Mouse (Mus musculus) hindbrain, embryonic 10.5 days (tissue): ENCODE measurements at regions not wholly inside any gene's neighbourhood (a gene's known extent, or its start where the extent isn't known, plus 50 kb on each side); places are given as distances from the start of the nearest gene placed in this dataset.

Experiments used
- DNase-seq: peaks from one replicate; pipeline ENCODE4 v3.0.0-alpha.2; 2017; ENCODE audit warnings: low spot score
- H3K27ac ChIP-seq: fragments of 300-500 bp; sonication (generic); 2 replicates; pipeline ENCODE4 v1.5.1; 2016; ENCODE audit warnings: mild to moderate bottlenecking, moderate library complexity
- H3K27me3 ChIP-seq: fragments of 300-500 bp; sonication (generic); 2 replicates; pipeline ENCODE4 v1.6.1; 2016; ENCODE audit warnings: mild to moderate bottlenecking; ENCODE audit not compliant: poor library complexity, insufficient read depth, severe bottlenecking
- H3K36me3 ChIP-seq: fragments of 300-500 bp; sonication (generic); 2 replicates; pipeline ENCODE4 v1.6.1; 2016; ENCODE audit warnings: mild to moderate bottlenecking, moderate library complexity
- H3K4me1 ChIP-seq: fragments of 300-500 bp; sonication (generic); replicated peaks from 2 replicates; pipeline ENCODE4 v1.6.1; 2016; ENCODE audit warnings: mild to moderate bottlenecking
- H3K4me3 ChIP-seq: fragments of 300-500 bp; sonication (generic); 2 replicates; pipeline ENCODE4 v1.5.1; 2016; ENCODE audit warnings: mild to moderate bottlenecking, moderate library complexity
- H3K9me3 ChIP-seq: fragments of 300-500 bp; sonication (generic); 2 replicates; pipeline ENCODE4 v1.6.1; 2016; ENCODE audit warnings: mild to moderate bottlenecking, moderate library complexity
- WGBS: fragments of 180-500 bp; shearing (Covaris S2); methylation state at CpG from one replicate; pipeline ENCODE4 v1.1.7; 2016; 5-methylcytosine and 5-hydroxymethylcytosine counted together

DNA sequence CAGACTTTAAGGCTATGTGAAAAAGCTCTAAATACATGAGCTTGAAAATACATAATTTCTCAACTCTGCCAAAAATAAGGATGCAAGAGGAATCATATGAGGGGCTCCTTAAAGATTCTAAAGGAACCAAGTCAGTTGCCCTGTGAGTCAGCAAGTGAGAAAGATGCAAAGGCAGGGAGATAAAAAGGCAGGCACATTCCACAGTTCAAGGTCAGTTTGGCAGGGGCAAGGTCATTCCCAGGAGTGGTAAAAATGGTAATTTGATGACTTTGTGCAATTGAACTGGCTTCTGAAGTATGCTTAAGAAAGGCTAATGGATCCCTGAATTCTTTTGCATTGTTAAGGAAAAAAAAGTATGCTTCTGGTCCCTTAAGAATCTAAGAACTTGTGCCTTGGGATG, 131.5 kb downstream of the Zfp951 start:
- Histone ChIP-seq H3K4me3 (no peak overlapping the region), H3K36me3 (no peaks in the 10 kb centered on the region), H3K27ac (no peak overlapping the region), H3K4me1 (no peaks in the 10 kb centered on the region), H3K27me3 (no peaks in the 10 kb centered on the region), H3K9me3 (peaks cover 42% of the 10 kb centered on the region)
- no peak for DNase-seq

GRCm38 (mm10) chr5:104722601-104723000, 137.3 kb downstream of the Zfp951 start:
- Histone ChIP-seq H3K27ac (no peak overlapping the region), H3K4me3 (no peak overlapping the region), H3K36me3 (no peaks in the 10 kb centered on the region), H3K4me1 (no peaks in the 10 kb centered on the region), H3K9me3 (peaks cover 60% of the 10 kb centered on the region), H3K27me3 (no peaks in the 10 kb centered on the region)
- WGBS: 94% methylated on average over 5 of the region's 5 CpGs
- DNase-seq: no peak

DNA sequence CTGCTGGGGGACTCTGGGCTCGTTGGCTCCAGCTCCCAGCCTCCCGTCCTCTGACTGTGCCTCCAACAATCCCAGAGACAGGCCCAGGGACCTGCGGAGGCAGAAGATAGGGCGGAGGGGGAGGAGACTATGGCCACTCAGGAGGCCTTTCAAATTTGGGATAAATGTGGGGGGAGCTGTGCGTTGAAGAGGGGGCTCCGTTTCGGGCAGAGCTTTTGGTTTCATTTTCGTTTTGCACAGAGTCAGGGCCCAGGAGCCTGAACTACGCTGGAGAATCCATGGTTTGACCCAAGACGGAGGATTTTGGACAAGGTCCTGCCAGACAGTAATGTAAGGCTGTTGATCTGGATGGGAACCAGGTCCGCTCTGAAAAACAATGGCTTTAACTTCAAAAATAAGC, 142.9 kb downstream of the Zfp951 start:
- no peaks in the 10 kb centered on the region for H3K27me3 ChIP-seq
- no peak for DNase-seq
- no peak overlapping the region for H3K4me3 ChIP-seq
- peaks cover 77% of the 10 kb centered on the region for H3K9me3 ChIP-seq
- 84% methylated on average over 11 of the region's 11 CpGs for WGBS
- H3K4me1 ChIP-seq: no peaks in the 10 kb centered on the region
- H3K36me3 ChIP-seq: no peaks in the 10 kb centered on the region
- H3K27ac ChIP-seq: no peak overlapping the region
